Mouse (Mus musculus): ENCODE measurements around the gene Pnkd. TPM values are rescaled to one million over a fixed set of nuclear protein-coding genes. Genes with fewer than 3 reads are reported as not detected.
A peak's percentile ranks its signal among the peaks of the same experiment; 100 is the strongest.

The Pnkd gene
- total and polyA plus RNA-seq, 2 experiments = 28.0 to 130 TPM

GRCm38 (mm10) chr1:74386363-74386713, 101.6 kb downstream of the Pnkd start:
- TF ChIP-seq CTCF (IDR thresholded peaks at IDR 0.05; ENCODE audit: low read depth, low read length) = no peak
- no peak for TF ChIP-seq POLR2A (IDR thresholded peaks at IDR 0.05; ENCODE audit: extremely low read depth, insufficient read depth, low read length)
- Histone ChIP-seq H3K27ac (replicated peaks; ENCODE audit: insufficient read depth, low read depth, low read length) (peak overlapping the region; percentile 99), H3K4me3 (ENCODE audit: insufficient read depth, low read depth, low read length) (peak overlapping the region; percentile 63), H3K79me2 (ENCODE audit: control insufficient read depth, insufficient read depth, low read length) (no peaks in the 10 kb centered on the region), H3K36me3 (ENCODE audit: control insufficient read depth, insufficient read depth, low read length) (no peaks in the 10 kb centered on the region), H3K27me3 (ENCODE audit: control insufficient read depth, insufficient read depth, low read length) (no peaks in the 10 kb centered on the region), H3K9ac (ENCODE audit: low read depth, low read length) (peak overlapping the region; percentile 75), H3K4me1 (ENCODE audit: control insufficient read depth, insufficient read depth, low read length) (peaks cover 10% of the 10 kb centered on the region)
- 59% methylated on average over 7 of the region's 10 CpGs for WGBS
- no peak for DNase-seq (ENCODE audit: extremely low read depth, low read depth, low spot score)

GRCm38 (mm10) chr1:74386714-74387385, 102.1 kb downstream of the Pnkd start:
- WGBS = under 1% methylated on average over 26 of the region's 26 CpGs
- Histone ChIP-seq H3K27me3 (ENCODE audit: control insufficient read depth, insufficient read depth, low read length) (no peaks in the 10 kb centered on the region), H3K9ac (ENCODE audit: low read depth, low read length) (peak overlapping the region; percentile 75), H3K4me1 (ENCODE audit: control insufficient read depth, insufficient read depth, low read length) (peaks cover 10% of the 10 kb centered on the region), H3K4me3 (ENCODE audit: insufficient read depth, low read depth, low read length) (peak overlapping the region; percentile 63), H3K36me3 (ENCODE audit: control insufficient read depth, insufficient read depth, low read length) (no peaks in the 10 kb centered on the region), H3K79me2 (ENCODE audit: control insufficient read depth, insufficient read depth, low read length) (no peaks in the 10 kb centered on the region), H3K27ac (replicated peaks; ENCODE audit: insufficient read depth, low read depth, low read length) (peak overlapping the region; percentile 99)
- TF ChIP-seq POLR2A (IDR thresholded peaks at IDR 0.05; ENCODE audit: extremely low read depth, insufficient read depth, low read length) = 0 out of 2 replicates have a peak, but pooled peaks have one; percentile 60
- TF ChIP-seq CTCF (IDR thresholded peaks at IDR 0.05; ENCODE audit: low read depth, low read length) = peak; percentile 68
- DNase-seq (ENCODE audit: extremely low read depth, low read depth, low spot score) = peak; percentile 95

- peak overlapping the region; percentile 75 for H3K9ac ChIP-seq (ENCODE audit: low read depth, low read length)
- TF ChIP-seq CTCF (IDR thresholded peaks at IDR 0.05; ENCODE audit: low read depth, low read length) (no peak), POLR2A (IDR thresholded peaks at IDR 0.05; ENCODE audit: extremely low read depth, insufficient read depth, low read length) (no peak)
- no peaks in the 10 kb centered on the region for H3K27me3 ChIP-seq (ENCODE audit: control insufficient read depth, insufficient read depth, low read length)
- H3K27ac ChIP-seq (replicated peaks; ENCODE audit: insufficient read depth, low read depth, low read length) = peak overlapping the region; percentile 99
- H3K4me3 ChIP-seq (ENCODE audit: insufficient read depth, low read depth, low read length) = peak overlapping the region; percentile 63
- peaks cover 10% of the 10 kb centered on the region for H3K4me1 ChIP-seq (ENCODE audit: control insufficient read depth, insufficient read depth, low read length)
- 47% methylated on average over 15 of the region's 15 CpGs for WGBS
- peaks cover 3% of the 10 kb centered on the region; the same call in 1 of the 2 replicates for H3K79me2 ChIP-seq (ENCODE audit: control insufficient read depth, insufficient read depth, low read length)
- no peak for DNase-seq (ENCODE audit: extremely low read depth, low read depth, low spot score)
- no peaks in the 10 kb centered on the region for H3K36me3 ChIP-seq (ENCODE audit: control insufficient read depth, insufficient read depth, low read length)
These were observed 102.8 kb downstream of the Pnkd start for GRCm38 (mm10) chr1:74387386-74387988.

- Histone ChIP-seq H3K9ac (ENCODE audit: low read depth, low read length) (no peak overlapping the region), H3K36me3 (ENCODE audit: control insufficient read depth, insufficient read depth, low read length) (no peaks in the 10 kb centered on the region), H3K4me3 (ENCODE audit: insufficient read depth, low read depth, low read length) (no peak overlapping the region), H3K27me3 (ENCODE audit: control insufficient read depth, insufficient read depth, low read length) (no peaks in the 10 kb centered on the region), H3K4me1 (ENCODE audit: control insufficient read depth, insufficient read depth, low read length) (peaks cover 17% of the 10 kb centered on the region), H3K27ac (replicated peaks; ENCODE audit: insufficient read depth, low read depth, low read length) (no peak overlapping the region; the same call in 1 of the 2 replicates), H3K79me2 (ENCODE audit: control insufficient read depth, insufficient read depth, low read length) (peaks cover 12% of the 10 kb centered on the region; the same call in 1 of the 2 replicates)
- no peak for TF ChIP-seq CTCF (IDR thresholded peaks at IDR 0.05; ENCODE audit: low read depth, low read length)
- TF ChIP-seq POLR2A (IDR thresholded peaks at IDR 0.05; ENCODE audit: extremely low read depth, insufficient read depth, low read length) = no peak
- 91% methylated on average over 7 of the region's 7 CpGs for WGBS
- DNase-seq (ENCODE audit: extremely low read depth, low read depth, low spot score) = peak; percentile 40
These were observed 103.7 kb downstream of the Pnkd start for GRCm38 (mm10) chr1:74388398-74388920.

GRCm38 (mm10) chr1:74389831-74390286, 105.1 kb downstream of the Pnkd start:
- no peak for DNase-seq (ENCODE audit: extremely low read depth, low read depth, low spot score)
- Histone ChIP-seq H3K4me3 (ENCODE audit: insufficient read depth, low read depth, low read length) (no peak overlapping the region), H3K79me2 (ENCODE audit: control insufficient read depth, insufficient read depth, low read length) (peaks cover 17% of the 10 kb centered on the region; the same call in 1 of the 2 replicates), H3K9ac (ENCODE audit: low read depth, low read length) (0 out of 2 replicates have a peak overlapping the region, but pooled peaks have one; percentile 6), H3K36me3 (ENCODE audit: control insufficient read depth, insufficient read depth, low read length) (peaks cover 6% of the 10 kb centered on the region; the same call in 1 of the 2 replicates), H3K4me1 (ENCODE audit: control insufficient read depth, insufficient read depth, low read length) (peaks cover 28% of the 10 kb centered on the region), H3K27ac (replicated peaks; ENCODE audit: insufficient read depth, low read depth, low read length) (no peak overlapping the region), H3K27me3 (ENCODE audit: control insufficient read depth, insufficient read depth, low read length) (no peaks in the 10 kb centered on the region)
- 50% methylated on average over 29 of the region's 29 CpGs for WGBS
- TF ChIP-seq POLR2A (IDR thresholded peaks at IDR 0.05; ENCODE audit: extremely low read depth, insufficient read depth, low read length) = no peak
- TF ChIP-seq CTCF (IDR thresholded peaks at IDR 0.05; ENCODE audit: low read depth, low read length) = no peak
